Mouse (Mus musculus) frontal cortex, postnatal 14 days (tissue): ENCODE measurements around the gene Ogfod2.

Experiments
- DNase-seq, 2 experiments: peaks; one replicate each; pipeline ENCODE4 v3.0.0; 2022; ENCODE audit warnings: low spot score in 2 of 2

Ogfod2 gene

GRCm38 (mm10) chr5:124111742-124112497 is at the start of gene Ogfod2:
TSS of gene Ogfod2 (plus strand) at chr5:124112297.
- peak; percentile 89 to 90 for DNase-seq

DNA sequence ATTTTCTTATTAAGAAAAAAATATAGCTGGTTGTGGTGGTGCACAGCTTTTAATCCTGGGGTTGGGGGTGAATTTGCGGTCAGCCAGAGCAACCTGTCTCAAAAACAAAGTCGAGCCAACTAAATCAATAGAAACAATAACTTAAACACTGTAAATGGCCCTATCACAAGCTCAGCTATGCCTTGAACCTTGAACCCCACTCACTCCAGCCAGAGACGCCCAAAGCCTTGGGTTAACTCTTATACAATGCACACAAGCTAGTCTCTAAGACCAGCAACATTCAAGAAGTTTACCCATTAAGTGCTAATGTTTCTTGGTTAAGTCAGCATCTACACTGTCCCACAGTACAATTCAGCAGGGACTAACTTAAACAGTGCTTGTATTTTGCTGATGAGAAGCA is 42.4 kb upstream of the Ogfod2 start:
- DNase-seq, result no peak

GRCm38 (mm10) chr5:124073682-124074081 is 38.4 kb upstream of the Ogfod2 start:
- DNase-seq, result no peak

GRCm38 (mm10) chr5:124074845-124075307 is 37.2 kb upstream of the Ogfod2 start:
- no peak for DNase-seq

DNA sequence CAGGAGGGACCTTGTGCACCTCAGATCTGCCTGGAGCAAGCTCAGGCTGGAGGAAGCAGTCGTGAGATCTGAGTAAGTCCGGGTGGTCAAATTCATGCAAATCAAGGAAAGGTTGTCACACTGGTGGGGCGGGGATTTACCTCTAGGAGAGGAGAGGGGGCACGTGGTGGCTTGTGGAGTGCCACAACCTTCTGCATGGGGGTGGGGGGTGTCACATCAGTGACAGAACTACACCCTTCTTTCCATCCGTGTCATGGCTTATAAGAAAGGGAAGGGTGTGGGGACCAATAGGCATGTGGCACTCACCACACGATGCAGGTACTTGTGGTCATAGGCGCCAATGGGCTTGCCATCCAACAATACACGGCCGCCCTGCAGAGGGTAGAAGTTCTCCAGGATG is 36.4 kb upstream of the Ogfod2 start:
- no peak for DNase-seq

DNA sequence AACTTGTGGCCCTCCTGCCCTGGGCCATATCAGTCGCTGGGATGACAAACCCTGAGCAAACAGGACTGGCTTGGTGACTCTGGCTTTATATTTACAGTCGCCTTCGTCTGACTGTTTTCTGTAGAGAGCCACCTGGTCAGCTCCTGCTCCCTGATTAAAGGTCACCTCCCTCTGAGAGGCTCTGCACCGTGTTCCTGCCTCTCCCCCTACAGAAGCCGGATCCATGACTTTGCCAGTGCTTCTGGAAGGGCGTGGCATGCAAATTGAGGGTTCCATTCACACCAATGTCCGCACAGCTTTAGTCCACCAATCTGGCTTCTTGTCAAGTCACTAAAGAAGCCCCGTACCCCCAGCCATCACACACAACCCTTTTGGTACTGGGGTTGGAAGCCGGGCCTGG is 35.5 kb upstream of the Ogfod2 start:
- DNase-seq, result no peak

DNA sequence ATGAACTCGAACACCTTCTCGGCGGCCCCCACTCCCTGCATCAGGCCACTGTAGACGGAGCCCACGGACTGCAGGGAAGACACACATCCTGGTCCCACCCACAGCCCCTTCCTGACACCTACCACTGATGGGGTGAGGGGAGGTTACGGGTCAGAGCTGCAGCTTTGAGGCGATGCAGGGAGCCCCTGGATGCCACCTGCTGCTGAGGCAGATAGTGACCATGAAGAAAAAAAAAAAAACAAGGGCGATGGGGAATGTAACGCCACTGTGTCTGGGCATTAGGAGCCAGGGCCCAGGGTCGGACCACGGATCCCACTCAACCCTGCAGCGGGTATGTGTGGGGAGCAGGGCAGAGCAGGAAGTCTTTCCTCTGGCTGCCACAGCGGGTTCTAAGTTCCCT is 34.9 kb upstream of the Ogfod2 start:
- no peak for DNase-seq

DNA sequence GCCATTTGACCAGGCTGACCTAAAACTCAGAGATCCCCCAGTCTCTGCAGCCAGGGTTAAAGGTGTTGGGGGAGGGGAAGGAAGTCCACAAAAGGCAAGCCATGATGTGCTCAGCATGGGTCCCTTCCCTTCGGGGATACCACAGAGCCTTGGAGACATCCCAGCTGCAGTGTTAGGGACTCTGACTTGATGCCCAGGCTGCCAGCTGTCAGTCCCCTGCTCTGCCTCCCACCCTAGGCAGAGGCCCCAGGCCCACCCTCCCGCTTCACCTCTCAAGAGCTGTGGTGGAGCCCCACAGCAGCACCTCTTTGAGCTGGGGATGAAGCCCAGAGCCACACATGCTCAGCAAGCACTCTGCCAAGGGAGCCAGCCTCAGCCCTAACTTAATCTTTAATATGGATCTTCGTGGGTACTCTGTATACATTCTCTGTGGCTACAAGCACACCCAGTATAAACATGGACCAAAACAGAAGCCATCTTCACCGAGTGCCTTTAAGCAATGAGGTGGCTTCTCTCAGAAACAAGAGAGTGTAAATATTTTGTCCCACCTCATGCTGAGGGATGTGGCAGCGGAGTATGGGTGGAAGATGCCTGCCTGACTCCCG is 34.1 kb upstream of the Ogfod2 start:
- DNase-seq, result no peak

GRCm38 (mm10) chr5:124078794-124079416 is 33.2 kb upstream of the Ogfod2 start:
- DNase-seq, result peak; percentile 41 to 77

GRCm38 (mm10) chr5:124079880-124080279 is 32.2 kb upstream of the Ogfod2 start:
- DNase-seq, result no peak

- no peak for DNase-seq
Measured at GRCm38 (mm10) chr5:124082447-124082846, 29.6 kb upstream of the Ogfod2 start.

GRCm38 (mm10) chr5:124082941-124083688 is 29.0 kb upstream of the Ogfod2 start:
- no peak for DNase-seq

DNA sequence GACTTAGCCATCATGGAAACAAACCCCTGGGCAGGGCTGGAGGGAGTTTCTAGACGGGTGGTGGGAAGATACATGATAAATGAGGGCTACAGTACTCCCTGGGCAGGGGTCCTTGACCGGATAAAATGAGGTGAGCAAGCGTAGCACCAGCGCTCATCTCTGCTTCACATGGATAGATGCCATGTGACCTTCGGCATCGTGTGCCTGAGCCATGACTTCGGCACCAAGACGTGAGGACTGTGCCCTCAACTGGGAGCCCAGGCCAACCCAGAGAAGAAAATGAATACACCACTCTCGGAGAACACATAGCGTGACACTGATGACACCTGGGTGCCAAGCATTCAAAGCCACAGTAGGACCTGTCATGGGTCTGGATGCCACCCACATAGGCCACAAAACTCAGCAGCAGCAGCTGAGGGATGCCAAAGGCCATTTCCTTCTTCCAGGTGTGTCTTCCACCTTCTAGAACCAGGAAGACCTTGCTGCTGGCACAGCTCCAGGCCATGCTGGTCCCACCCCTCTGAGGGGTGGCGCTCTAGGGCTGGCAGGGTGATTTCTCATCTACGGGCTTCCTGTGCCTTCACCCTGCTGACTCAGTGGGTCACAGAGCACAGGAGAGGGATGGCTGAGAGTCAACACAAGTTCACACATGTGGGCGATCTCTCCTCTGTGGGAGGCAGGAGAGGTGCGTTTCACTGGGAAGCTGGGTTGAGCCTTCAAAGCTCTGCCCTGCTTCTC is 28.1 kb upstream of the Ogfod2 start:
- DNase-seq, result no peak

GRCm38 (mm10) chr5:124084588-124085173 is 27.4 kb upstream of the Ogfod2 start:
- peak; percentile 66 to 77 for DNase-seq

- DNase-seq, result no peak
Measured at GRCm38 (mm10) chr5:124085513-124085912, 26.6 kb upstream of the Ogfod2 start.

- DNase-seq, result no peak
Measured at GRCm38 (mm10) chr5:124086876-124087275, 25.2 kb upstream of the Ogfod2 start.

GRCm38 (mm10) chr5:124089868-124090267 is 22.2 kb upstream of the Ogfod2 start:
- no peak for DNase-seq

GRCm38 (mm10) chr5:124091951-124092406 is 20.1 kb upstream of the Ogfod2 start:
- no peak for DNase-seq

DNA sequence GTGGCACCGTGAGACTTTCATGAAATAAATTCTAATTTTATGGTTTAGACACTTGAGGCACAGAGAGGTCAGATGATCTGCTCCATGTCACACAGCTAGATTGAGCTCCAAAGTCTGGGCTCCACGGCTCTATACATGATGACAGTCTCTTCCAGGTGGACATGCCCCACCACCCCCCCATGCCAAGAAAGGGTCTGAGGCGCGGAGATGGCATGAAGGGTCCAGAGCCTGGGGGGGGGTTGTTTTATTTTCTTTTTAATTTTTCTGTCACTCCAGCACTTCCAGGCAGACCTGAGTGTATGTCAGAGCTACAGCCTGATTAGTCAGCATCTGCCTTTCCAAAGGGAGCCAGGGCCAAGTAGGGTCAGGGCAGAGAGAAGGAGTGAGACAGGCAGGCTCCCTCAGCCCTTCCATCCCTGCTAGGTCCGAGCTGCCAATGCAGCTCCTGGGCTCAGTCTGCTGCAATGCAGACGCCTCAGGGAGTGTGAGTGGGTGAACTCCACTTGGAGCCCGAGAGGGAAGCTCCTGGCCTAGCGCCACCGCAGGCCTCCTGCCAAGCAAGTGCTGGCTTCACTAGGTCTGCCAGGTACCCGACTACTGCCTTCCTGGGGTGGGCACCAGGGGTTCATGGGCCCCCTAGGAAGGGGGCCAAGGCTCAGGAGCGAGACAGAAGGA is 18.8 kb upstream of the Ogfod2 start:
- peak; percentile 68 to 73 for DNase-seq

DNA sequence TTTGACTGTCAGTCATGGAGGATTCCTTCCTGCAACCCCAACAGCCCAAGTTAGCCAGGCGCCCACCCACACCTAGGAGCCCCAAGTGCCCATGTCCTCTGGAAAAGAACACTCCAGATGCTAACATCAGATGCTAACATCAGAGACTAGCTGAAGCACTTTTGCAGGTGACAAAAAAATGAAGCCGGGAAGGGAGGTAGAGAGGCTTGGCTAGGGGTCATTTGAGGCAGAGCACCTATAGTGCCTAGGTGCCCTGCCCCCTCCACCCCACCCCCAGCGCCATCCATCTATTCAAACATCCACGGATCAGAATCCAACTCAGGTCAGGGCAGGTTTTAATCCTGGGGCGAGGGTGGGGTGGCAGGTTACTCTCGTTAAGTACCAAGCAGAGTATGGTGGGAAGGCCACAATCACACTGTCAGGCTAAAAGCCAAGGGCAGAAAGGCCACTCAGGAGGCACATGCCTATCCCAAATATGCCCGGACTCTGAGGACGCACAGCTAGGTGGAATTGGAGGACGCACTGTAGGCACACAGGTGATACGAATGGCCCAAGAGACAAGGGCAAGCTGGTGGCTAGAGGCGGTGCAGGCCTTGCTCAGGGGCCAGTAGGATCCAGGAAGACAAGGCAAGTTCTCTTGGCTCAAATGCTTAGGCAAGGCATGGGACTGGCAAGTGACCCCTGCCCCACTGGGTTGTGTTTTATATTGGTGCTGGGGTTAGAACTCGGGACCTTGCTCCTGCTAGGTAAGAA is 18.1 kb upstream of the Ogfod2 start:
- DNase-seq, result no peak
